7 mouse cellular contexts compared by ENCODE assay signal in genomic region chr6:122741460-122742227, GRCm38 (mm10). TPM values are rescaled to one million over a fixed set of nuclear protein-coding genes. Genes with fewer than 3 reads are reported as not detected.
A peak's percentile ranks its signal among the peaks of the same experiment; 100 is the strongest.
DNase-seq lines count a peak whose midpoint lies in the region; ATAC-seq and TF ChIP-seq lines count a peak whose summit lies in the region.

No protein-coding gene starts in this region.

- H3K4me1 ChIP-seq in lung, embryonic 14.5 days (ENCODE audit: insufficient read depth): no peaks in the 10 kb centered on the region
- H3K4me1 ChIP-seq in forebrain, embryonic 13.5 days: peaks cover 22% of the 10 kb centered on the region
- H3K4me1 ChIP-seq in liver, embryonic 14.5 days (replicated peaks; ENCODE audit: control insufficient read depth in 2 of 2, insufficient read depth in 2 of 2, low read length in 1 of 2): peaks cover 3 to 16% of the 10 kb centered on the region in 2 experiments; a peak in 3 of 4 replicates
- H3K4me1 ChIP-seq in stomach, embryonic 16.5 days (ENCODE audit: control insufficient read depth, insufficient read depth, low read length): no peaks in the 10 kb centered on the region; the same call in 1 of the 2 replicates

- DNase-seq in lung, embryonic 14.5 days: no peak
- DNase-seq in lung, postnatal 4 days: no peak
- DNase-seq in cerebellum, postnatal 14 days: peak; percentile 55 to 56
- DNase-seq in liver, embryonic 14.5 days (ENCODE audit: low read depth in 3 of 3, low spot score in 3 of 3): no peak
- DNase-seq in urinary bladder, adult 18-20 months (ENCODE audit: low spot score in 2 of 2): no peak

- no peaks in the 10 kb centered on the region for H3K9me3 ChIP-seq in lung, embryonic 14.5 days (ENCODE audit: low read depth, low read length)
- H3K9me3 ChIP-seq in forebrain, embryonic 13.5 days (replicated peaks): no peaks in the 10 kb centered on the region
- H3K9me3 ChIP-seq in liver, embryonic 14.5 days (ENCODE audit: control insufficient read depth, low read length): no peaks in the 10 kb centered on the region
- no peaks in the 10 kb centered on the region for H3K9me3 ChIP-seq in stomach, embryonic 16.5 days (replicated peaks; ENCODE audit: control insufficient read depth, low read length)

- no peak for TF ChIP-seq CTCF in lung, embryonic 14.5 days (IDR thresholded peaks at IDR 0.05; ENCODE audit: low read depth)
- TF ChIP-seq CTCF in liver, embryonic 14.5 days (IDR thresholded peaks at IDR 0.05; ENCODE audit: low read depth): no peak

- no peak overlapping the region for H3K27ac ChIP-seq in lung, embryonic 14.5 days (ENCODE audit: low read depth)
- no peak overlapping the region for H3K27ac ChIP-seq in forebrain, embryonic 13.5 days
- no peak overlapping the region for H3K27ac ChIP-seq in liver, embryonic 14.5 days
- no peak overlapping the region for H3K27ac ChIP-seq in stomach, embryonic 16.5 days (ENCODE audit: low read length)

- H3K4me3 ChIP-seq in lung, embryonic 14.5 days (ENCODE audit: low read depth, low read length): peak overlapping the region; percentile 44
- H3K4me3 ChIP-seq in forebrain, embryonic 13.5 days: peak overlapping the region; percentile 50
- peak overlapping the region; percentile 49 to 60 for H3K4me3 ChIP-seq in liver, embryonic 14.5 days (ENCODE audit: insufficient read depth in 1 of 2, low read depth in 2 of 2, low read length in 2 of 2)
- peak overlapping the region; percentile 56 for H3K4me3 ChIP-seq in stomach, embryonic 16.5 days (replicated peaks; ENCODE audit: low read length)

- no peaks in the 10 kb centered on the region for H3K36me3 ChIP-seq in lung, embryonic 14.5 days (ENCODE audit: insufficient read depth)
- H3K36me3 ChIP-seq in forebrain, embryonic 13.5 days (ENCODE audit: poor library complexity, severe bottlenecking): no peaks in the 10 kb centered on the region
- no peaks in the 10 kb centered on the region for H3K36me3 ChIP-seq in liver, embryonic 14.5 days (replicated peaks; ENCODE audit: control insufficient read depth, insufficient read depth, low read depth)
- no peaks in the 10 kb centered on the region for H3K36me3 ChIP-seq in stomach, embryonic 16.5 days (ENCODE audit: control insufficient read depth, insufficient read depth, low read length)

- TF ChIP-seq EP300 in liver, embryonic 14.5 days (IDR thresholded peaks at IDR 0.05; ENCODE audit: low read depth): no peak

- H3K9ac ChIP-seq in lung, embryonic 14.5 days: peak overlapping the region; percentile 37
- peak overlapping the region; percentile 65 for H3K9ac ChIP-seq in forebrain, embryonic 13.5 days
- H3K9ac ChIP-seq in liver, embryonic 14.5 days (replicated peaks): peak overlapping the region; percentile 18; the same call in 1 of the 2 replicates
- H3K9ac ChIP-seq in stomach, embryonic 16.5 days (ENCODE audit: low read length): peak overlapping the region; percentile 61

- WGBS in lung, embryonic 14.5 days: 5% methylated on average over 25 of the region's 25 CpGs
- WGBS in forebrain, embryonic 13.5 days: 3% methylated on average over 25 of the region's 25 CpGs
- 9% methylated on average over 25 of the region's 25 CpGs for WGBS in liver, embryonic 14.5 days (ENCODE audit: insufficient replicate concordance)
- WGBS in stomach, embryonic 16.5 days: 8% methylated on average over 25 of the region's 25 CpGs

- H3K27me3 ChIP-seq in lung, embryonic 14.5 days (ENCODE audit: insufficient read depth, low read length): peaks cover 3% of the 10 kb centered on the region; the same call in 1 of the 2 replicates
- peaks cover 35% of the 10 kb centered on the region for H3K27me3 ChIP-seq in forebrain, embryonic 13.5 days
- peaks cover 15% of the 10 kb centered on the region for H3K27me3 ChIP-seq in liver, embryonic 14.5 days (ENCODE audit: control insufficient read depth, insufficient read depth, low read length)
- H3K27me3 ChIP-seq in stomach, embryonic 16.5 days (ENCODE audit: control insufficient read depth, insufficient read depth, low read length): peaks cover 2% of the 10 kb centered on the region

- 0 out of 2 replicates have a peak, but pooled peaks have one; percentile 12 for ATAC-seq in lung, embryonic 14.5 days (ENCODE audit: insufficient read depth)
- no peak for ATAC-seq in forebrain, embryonic 13.5 days
- ATAC-seq in liver, embryonic 14.5 days (ENCODE audit: insufficient read depth): no peak
- ATAC-seq in stomach, embryonic 16.5 days (ENCODE audit: insufficient read depth, low FRiP score): no peak

- peak overlapping the region; percentile 79 for H3K4me2 ChIP-seq in lung, embryonic 14.5 days
- peak overlapping the region; percentile 73 for H3K4me2 ChIP-seq in forebrain, embryonic 13.5 days
- peak overlapping the region; percentile 65 for H3K4me2 ChIP-seq in liver, embryonic 14.5 days (ENCODE audit: low read depth)
- H3K4me2 ChIP-seq in stomach, embryonic 16.5 days (ENCODE audit: low read depth, low read length): peak overlapping the region; percentile 75

RNA-seq across cellular contexts. Expression of gene Nanog, which starts 34.4 kb away (rescaled TPM):
- polyA plus RNA-seq in lung, embryonic 14.5 days (2014; fragmentation: Nextera tagmentation; extraction: Ambion mirVana): 0.15 and 0.43 TPM in 2 replicates
- polyA plus RNA-seq in forebrain, embryonic 13.5 days (2015; fragmentation: Nextera tagmentation; extraction: Ambion mirVana): 0.18 and 0.23 TPM in 2 replicates
- polyA plus RNA-seq in liver, embryonic 14.5 days (2012; rRNA removed): 0.01 TPM in 1 of 2 replicates, not detected in the other
- polyA plus RNA-seq in liver, embryonic 14.5 days (2014; fragmentation: Nextera tagmentation; extraction: Ambion mirVana): not detected in 2 replicates
- polyA plus RNA-seq in stomach, embryonic 16.5 days (2015; fragmentation: Nextera tagmentation; extraction: Ambion mirVana): 0.14 and 0.22 TPM in 2 replicates

RNA-seq across cellular contexts. Expression of gene Slc2a3, which starts 59.8 kb away (rescaled TPM):
- 8.4 and 8.9 TPM in 2 replicates for polyA plus RNA-seq in lung, embryonic 14.5 days (2014; fragmentation: Nextera tagmentation; extraction: Ambion mirVana)
- polyA plus RNA-seq in forebrain, embryonic 13.5 days (2015; fragmentation: Nextera tagmentation; extraction: Ambion mirVana): 9.3 and 12.5 TPM in 2 replicates
- polyA plus RNA-seq in liver, embryonic 14.5 days (2012; rRNA removed): 8.7 and 9.6 TPM in 2 replicates
- polyA plus RNA-seq in liver, embryonic 14.5 days (2014; fragmentation: Nextera tagmentation; extraction: Ambion mirVana): 13.9 and 16.0 TPM in 2 replicates
- 11.2 and 12.1 TPM in 2 replicates for polyA plus RNA-seq in stomach, embryonic 16.5 days (2015; fragmentation: Nextera tagmentation; extraction: Ambion mirVana)

Comparison
In these comparisons a context has a peak if more than half of its experiments do, and no peak if none do; other contexts are left out.
1. DNase-seq: peak in cerebellum, postnatal 14 days (2 of 2); none in lung, embryonic 14.5 days (single experiment), lung, postnatal 4 days (0 of 2), liver, embryonic 14.5 days (0 of 3) and urinary bladder, adult 18-20 months (0 of 2).
2. Peak in every context shown above with its lines, with median percentiles within 50 percentile points of each other: H3K4me2 ChIP-seq, H3K4me3 ChIP-seq and H3K9ac ChIP-seq.